Comparison of ENCODE assay signal across 11 mouse cellular contexts in the genomic region with DNA sequence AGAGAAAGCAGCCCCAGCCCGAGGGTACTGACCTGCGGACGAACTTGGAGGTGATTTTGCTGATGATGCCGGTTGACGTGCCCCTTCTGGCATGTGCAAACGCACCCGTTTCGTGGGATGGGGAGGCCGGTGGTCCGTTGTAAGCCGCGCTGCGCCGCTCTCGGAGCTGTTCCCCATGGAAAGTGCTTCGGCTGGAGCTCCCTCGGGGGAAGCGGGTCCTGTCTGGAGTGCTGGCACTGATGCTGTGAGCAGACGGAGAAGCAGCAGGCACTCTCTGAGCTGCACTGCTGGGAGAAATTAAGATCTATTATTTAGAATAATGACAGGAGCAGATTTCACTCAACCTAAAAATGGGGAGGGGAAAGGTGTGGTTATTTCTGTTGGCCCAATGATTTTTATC. TPM values are rescaled to one million over a fixed set of nuclear protein-coding genes. Genes with fewer than 3 reads are reported as not detected.
A peak's percentile ranks its signal among the peaks of the same experiment; 100 is the strongest.
DNase-seq lines count a peak whose midpoint lies in the region.
"Had no signal": no experiment of that assay in that cellular context is flagged by ENCODE, and none has a peak within 500 bp of the region (broad histone marks: within the 10 kb centered on the region; RNA-seq: fewer than 3 reads in every experiment).

No protein-coding gene starts in this region.

- DNase-seq in retina, embryonic 14.5 days (ENCODE audit: low spot score), result peak; percentile 24
- DNase-seq in retina, postnatal 1 day, result no peak
- DNase-seq in cerebellum, postnatal 36 days, result peak; percentile 61 to 68
- DNase-seq in layer of hippocampus, adult 11-12 months (ENCODE audit: low spot score), result peak; percentile 73
- no peak for DNase-seq in adrenal gland, postnatal 14 days
- DNase-seq in urinary bladder, postnatal 10 days (ENCODE audit: low spot score), result no peak
- DNase-seq in adrenal gland, adult (ENCODE audit: inconsistent age in 2 of 2, low spot score in 1 of 2), result no peak
- DNase-seq: kidney, adult 18-20 months; liver; lung, postnatal 36 days; thymus, postnatal 14 days had no signal

RNA-seq across cellular contexts. Expression of a gene that starts 22.4 kb away (rescaled TPM):
- 31.6 and 32.6 TPM in 2 replicates for total RNA-seq in adrenal gland, postnatal 14 days (2021)

RNA-seq across cellular contexts. Expression of a gene that starts 59.1 kb away (rescaled TPM):
- total RNA-seq in adrenal gland, postnatal 14 days (2021), result 269 and 327 TPM in 2 replicates

Comparison
In these comparisons a context has a peak if more than half of its experiments do, and no peak if none do; other contexts are left out.
1. DNase-seq: peak in retina, embryonic 14.5 days (single experiment), cerebellum, postnatal 36 days (2 of 2) and layer of hippocampus, adult 11-12 months (single experiment); none in retina, postnatal 1 day (single experiment), adrenal gland, postnatal 14 days (single experiment), urinary bladder, postnatal 10 days (single experiment) and adrenal gland, adult (0 of 2).